Mouse (Mus musculus) liver, adult 2 months (tissue): ENCODE results near the gene Phldb3.

Experiments
- CTCF ChIP-seq: fragments of 200-500 bp; IDR thresholded peaks from 2 replicates; pipeline ENCODE4 v1.5.1; 2011; ENCODE audit warnings: low read depth, low read length, control low read depth
- POLR2A ChIP-seq: fragments of 200-500 bp; IDR thresholded peaks from 2 replicates; pipeline ENCODE4 v1.6.1; 2011; ENCODE audit warnings: low read length, control low read depth; ENCODE audit not compliant: insufficient read depth; ENCODE audit errors: extremely low read depth

DNA sequence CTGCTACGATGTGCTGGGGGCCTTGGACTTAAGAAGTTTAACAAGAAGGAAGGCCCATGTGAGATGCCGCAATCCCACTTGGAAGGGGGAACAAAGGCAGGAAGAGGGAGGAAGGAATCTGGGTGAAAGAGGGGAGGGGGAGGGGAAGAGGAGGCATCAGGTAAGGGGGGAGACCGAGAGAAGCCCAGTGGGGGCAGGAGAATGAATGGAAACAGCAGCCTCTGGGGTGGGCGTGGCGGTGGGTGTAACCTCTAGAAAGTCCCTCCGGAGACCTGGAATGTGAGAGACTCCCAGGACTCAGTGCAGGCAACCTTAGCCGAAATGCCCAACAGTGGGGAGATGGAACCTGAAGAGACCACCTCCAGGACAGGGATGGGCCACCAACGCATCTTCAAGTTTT lies 53.7 kb downstream of the Phldb3 start:
- TF ChIP-seq CTCF (no peak), POLR2A (no peak)
